Mouse (Mus musculus) embryonic facial prominence, embryonic 13.5 days (tissue): ENCODE results near the gene Gm8453. TPM values are rescaled to one million over a fixed set of nuclear protein-coding genes. Genes with fewer than 3 reads are reported as not detected.
"Not testable (repeated sequence)": the region's sequence is repeated elsewhere in the genome, so short reads cannot be mapped to it uniquely, and the experiment has no call there.

Source experiments
- ATAC-seq: fragments of 200-750 bp; cut with Nextera tagmentation; 2 replicates; pipeline ENCODE4 v1.8.0; 2017; ENCODE audit warnings: low read depth; ENCODE audit not compliant: insufficient number of reproducible peaks, insufficient read depth, low FRiP score, low TSS enrichment
- H3K27ac ChIP-seq: fragments of 300-500 bp; sonication (generic); 2 replicates; pipeline ENCODE4 v1.5.1; 2015; ENCODE audit warnings: moderate library complexity, mild to moderate bottlenecking, inconsistent platforms
- H3K27me3 ChIP-seq: fragments of 300-500 bp; sonication (generic); 2 replicates; pipeline ENCODE4 v1.6.1; 2015; ENCODE audit warnings: mild to moderate bottlenecking, inconsistent platforms
- H3K36me3 ChIP-seq: fragments of 300-500 bp; sonication (generic); 2 replicates; pipeline ENCODE4 v1.6.1; 2015; ENCODE audit warnings: mild to moderate bottlenecking, inconsistent platforms
- H3K4me1 ChIP-seq: fragments of 300-500 bp; sonication (generic); 2 replicates; pipeline ENCODE4 v1.6.1; 2015; ENCODE audit warnings: inconsistent platforms
- H3K4me2 ChIP-seq: fragments of 300-500 bp; sonication (generic); 2 replicates; pipeline ENCODE4 v1.6.1; 2015; ENCODE audit warnings: moderate library complexity, mild to moderate bottlenecking, inconsistent platforms
- H3K4me3 ChIP-seq: fragments of 300-500 bp; sonication (generic); 2 replicates; pipeline ENCODE4 v1.5.1; 2015; ENCODE audit warnings: mild to moderate bottlenecking, inconsistent platforms
- H3K9ac ChIP-seq: fragments of 300-500 bp; sonication (generic); 2 replicates; pipeline ENCODE4 v1.6.1; 2015; ENCODE audit warnings: mild to moderate bottlenecking, inconsistent platforms
- H3K9me3 ChIP-seq: fragments of 300-500 bp; sonication (generic); 2 replicates; pipeline ENCODE4 v1.6.1; 2016; ENCODE audit warnings: inconsistent platforms
- WGBS: fragments of 180-500 bp; shearing (Covaris S2); methylation state at CpG from one replicate; pipeline ENCODE4 v1.1.7; 2015; ENCODE audit warnings: mixed read lengths; 5-methylcytosine and 5-hydroxymethylcytosine counted together
- polyA plus RNA-seq: library from polyadenylated mRNA; unstranded; fragments of >200 nt; fragmentation: Nextera tagmentation; extraction: Ambion mirVana; gene quantifications from 2 replicates; pipeline ENCODE4 v1.2.1, GENCODE M21; 2015

Gm8453 gene
- not detected in 2 replicates for polyA plus RNA-seq

- not testable (repeated sequence) for H3K4me1 ChIP-seq
- 16% methylated on average over 2 of the region's 2 CpGs for WGBS
Measured at GRCm38 (mm10) chr7:22229384-22229783, at the start of gene Gm8453. TSS of gene Gm8453 (minus strand) at chr7:22229484.

GRCm38 (mm10) chr7:22201164-22201563 lies 28.1 kb downstream of the Gm8453 start, which contains the start of gene Gm8653:
TSS of gene Gm8653 (minus strand) at chr7:22201264.
- WGBS = no CpG with 5 or more reads among the region's 2 CpGs
- not testable (repeated sequence) for H3K4me2 ChIP-seq, H3K9me3 ChIP-seq, H3K9ac ChIP-seq, H3K4me1 ChIP-seq, H3K36me3 ChIP-seq, H3K27ac ChIP-seq, H3K27me3 ChIP-seq, ATAC-seq, H3K4me3 ChIP-seq

More at GRCm38 (mm10) chr7:22229384-22229783, at the start of gene Gm8453:
- H3K27ac ChIP-seq, H3K4me3 ChIP-seq, H3K36me3 ChIP-seq, H3K9ac ChIP-seq, H3K27me3 ChIP-seq, H3K4me2 ChIP-seq, H3K9me3 ChIP-seq, ATAC-seq: not testable (repeated sequence)

GRCm38 (mm10) chr7:22189077-22189476 lies 40.2 kb downstream of the Gm8453 start, which contains the start of gene Vmn1r143:
TSS of gene Vmn1r143 (plus strand) at chr7:22189377.
- not testable (repeated sequence) for H3K4me2 ChIP-seq, ATAC-seq, H3K27me3 ChIP-seq, H3K27ac ChIP-seq, H3K9ac ChIP-seq, H3K9me3 ChIP-seq, H3K4me1 ChIP-seq, H3K4me3 ChIP-seq, H3K36me3 ChIP-seq
- no CpG with 5 or more reads among the region's 3 CpGs for WGBS

Other genes starting within 250 kb of the Gm8453 start
- gene Vmn1r137, start 234.9 kb downstream of the Gm8453 start, polyA plus RNA-seq = not detected in 2 replicates
- not detected in 2 replicates for gene Vmn1r138, start 200.6 kb downstream of the Gm8453 start, polyA plus RNA-seq
- gene Gm6176, start 173.2 kb downstream of the Gm8453 start, polyA plus RNA-seq = not detected in 2 replicates
- not detected in 2 replicates for gene Vmn1r139, start 160.4 kb downstream of the Gm8453 start, polyA plus RNA-seq
- not detected in 2 replicates for gene Gm16451, start 111.2 kb downstream of the Gm8453 start, polyA plus RNA-seq
- not detected in 2 replicates for gene Gm10666, start 94.7 kb downstream of the Gm8453 start, polyA plus RNA-seq
- gene Vmn1r142, start 65.4 kb downstream of the Gm8453 start, polyA plus RNA-seq = not detected in 2 replicates
- not detected in 2 replicates for gene Vmn1r143, start 40.1 kb downstream of the Gm8453 start, polyA plus RNA-seq
- not detected in 2 replicates for gene Gm8653, start 28.2 kb downstream of the Gm8453 start, polyA plus RNA-seq
- not detected in 2 replicates for gene Gm4187, start 100.2 kb upstream of the Gm8453 start, polyA plus RNA-seq
- gene Gm8660, start 141.6 kb upstream of the Gm8453 start, polyA plus RNA-seq = not detected in 2 replicates
- not detected in 2 replicates for gene Vmn1r148, start 184.1 kb upstream of the Gm8453 start, polyA plus RNA-seq
- gene Vmn1r149, start 208.7 kb upstream of the Gm8453 start, polyA plus RNA-seq = not detected in 2 replicates
- not detected in 2 replicates for gene Gm10665, start 234.6 kb upstream of the Gm8453 start, polyA plus RNA-seq